Mouse (Mus musculus): ENCODE results near the gene Hspa1a. TPM values are rescaled to one million over a fixed set of nuclear protein-coding genes. Genes with fewer than 3 reads are reported as not detected.
"Not testable (repeated sequence)": the region's sequence is repeated elsewhere in the genome, so short reads cannot be mapped to it uniquely, and the experiment has no call there.

The Hspa1a gene
- total RNA-seq, 2 experiments from 2014 or later: 3.8 to 6.8 TPM

DNA sequence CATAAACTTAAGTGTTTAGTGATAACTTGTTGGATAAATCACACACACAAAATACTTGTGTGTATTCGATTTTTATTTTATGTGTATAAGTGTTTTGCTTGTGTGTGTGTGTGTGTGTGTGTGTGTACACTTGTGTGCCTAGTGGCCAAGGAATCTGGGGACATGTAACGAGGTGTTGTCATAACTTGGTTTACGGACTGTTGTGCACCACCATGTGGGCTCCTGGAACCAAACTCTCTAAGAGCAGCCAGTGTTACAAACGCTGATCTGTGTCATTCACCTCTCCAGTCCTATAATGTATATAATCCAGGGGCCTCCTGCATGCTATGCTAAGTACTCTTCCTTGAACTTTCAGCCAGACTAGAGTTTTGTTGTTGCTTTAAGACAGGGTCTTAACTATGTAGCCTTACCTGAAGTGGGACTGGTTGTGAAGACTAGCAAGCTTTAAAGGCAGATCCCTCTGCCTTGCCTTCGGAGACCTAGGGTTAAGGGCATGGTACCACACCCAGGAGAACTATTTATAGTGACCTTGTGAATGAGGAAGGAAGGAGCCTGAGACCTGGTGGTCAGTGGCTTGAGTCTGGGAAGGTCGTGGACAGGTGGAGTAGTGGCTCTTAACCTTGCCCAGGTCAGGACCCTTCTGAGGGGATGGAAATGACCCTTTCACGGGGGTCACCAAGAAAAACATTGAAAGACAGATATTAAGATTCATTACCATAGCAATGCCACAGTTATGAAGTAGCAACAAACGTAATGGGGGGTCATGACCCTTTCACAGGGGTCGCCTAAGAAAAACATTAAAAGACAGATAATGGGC lies 31.3 kb upstream of the Hspa1a start:
- intact Hi-C loops (cut with DNase I; ENCODE audit: low total_unique reads): no loop called here
- no peak for DNase-seq

DNA sequence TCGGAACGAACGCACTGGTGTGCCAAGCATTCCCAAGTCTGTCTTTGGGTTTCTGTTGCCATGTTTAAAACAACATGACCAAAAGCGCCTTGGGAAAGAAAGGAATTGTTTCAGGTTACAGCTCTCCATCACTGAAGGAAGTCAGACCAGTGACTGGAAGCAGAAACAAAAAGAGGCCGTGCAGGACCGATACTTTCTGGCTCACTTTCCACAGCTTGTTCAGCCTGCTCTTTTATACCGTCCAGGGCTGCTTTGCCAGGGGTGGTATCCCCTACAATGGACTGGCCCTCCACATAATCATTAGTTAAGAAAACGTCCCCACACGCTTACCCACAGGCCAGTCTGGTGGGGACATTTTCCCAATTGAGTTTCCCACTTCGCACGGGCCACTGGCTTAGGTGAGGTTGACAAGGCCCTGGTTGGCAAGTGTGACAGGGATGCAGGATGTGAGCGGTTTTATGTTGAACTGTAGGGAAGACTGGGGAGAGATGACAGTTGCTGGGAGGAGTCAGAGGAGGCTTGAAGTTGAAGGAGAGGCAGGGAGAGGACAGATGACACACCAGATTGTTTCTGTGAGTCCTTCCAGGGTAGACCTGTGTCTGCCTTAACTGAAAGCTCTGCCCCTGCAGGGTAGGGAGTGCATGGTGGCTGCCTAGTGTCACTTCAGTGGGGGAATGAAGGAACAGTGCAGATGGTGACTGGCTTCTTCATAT lies 30.4 kb upstream of the Hspa1a start:
- intact Hi-C loops (cut with DNase I; ENCODE audit: low total_unique reads): no loop called here

DNA sequence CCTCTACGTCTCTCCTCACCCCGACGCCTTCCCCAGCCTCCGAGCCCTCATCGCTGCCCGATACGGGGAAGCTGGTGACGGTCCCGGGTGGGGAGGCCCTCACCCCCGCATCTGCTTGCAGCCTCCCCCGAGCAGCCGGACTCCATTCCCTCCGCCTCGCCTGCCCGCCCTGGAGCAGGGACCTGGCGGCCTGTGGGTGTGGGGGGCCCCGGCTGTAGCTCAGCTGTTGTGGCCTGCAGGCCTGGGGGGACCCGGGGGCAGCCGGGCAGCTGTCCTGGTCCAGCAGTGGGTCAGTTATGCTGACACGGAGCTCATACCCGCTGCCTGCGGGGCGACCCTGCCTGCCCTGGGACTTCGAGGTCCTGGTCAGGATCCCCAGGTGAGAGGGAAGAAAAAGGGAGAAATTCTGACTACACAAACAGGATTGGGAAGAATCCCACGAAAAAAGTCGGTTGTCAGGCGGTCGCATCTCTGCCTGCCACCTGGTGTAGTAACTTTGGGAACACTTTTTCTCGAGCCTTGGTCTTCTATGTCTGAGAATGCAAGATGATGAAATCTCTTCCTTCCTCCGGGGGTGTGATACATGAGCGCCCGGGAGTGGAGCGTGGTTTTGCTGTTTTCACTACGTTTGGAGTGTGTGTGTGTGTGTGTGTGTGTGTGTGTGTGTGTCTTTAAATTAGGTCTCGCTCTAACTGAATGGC lies 29.6 kb upstream of the Hspa1a start:
- intact Hi-C loops (cut with DNase I; ENCODE audit: low total_unique reads): no loop called here
- DNase-seq: peak; percentile 47

More for the DNA sequence above, 30.4 kb upstream of the Hspa1a start:
- DNase-seq: no peak

DNA sequence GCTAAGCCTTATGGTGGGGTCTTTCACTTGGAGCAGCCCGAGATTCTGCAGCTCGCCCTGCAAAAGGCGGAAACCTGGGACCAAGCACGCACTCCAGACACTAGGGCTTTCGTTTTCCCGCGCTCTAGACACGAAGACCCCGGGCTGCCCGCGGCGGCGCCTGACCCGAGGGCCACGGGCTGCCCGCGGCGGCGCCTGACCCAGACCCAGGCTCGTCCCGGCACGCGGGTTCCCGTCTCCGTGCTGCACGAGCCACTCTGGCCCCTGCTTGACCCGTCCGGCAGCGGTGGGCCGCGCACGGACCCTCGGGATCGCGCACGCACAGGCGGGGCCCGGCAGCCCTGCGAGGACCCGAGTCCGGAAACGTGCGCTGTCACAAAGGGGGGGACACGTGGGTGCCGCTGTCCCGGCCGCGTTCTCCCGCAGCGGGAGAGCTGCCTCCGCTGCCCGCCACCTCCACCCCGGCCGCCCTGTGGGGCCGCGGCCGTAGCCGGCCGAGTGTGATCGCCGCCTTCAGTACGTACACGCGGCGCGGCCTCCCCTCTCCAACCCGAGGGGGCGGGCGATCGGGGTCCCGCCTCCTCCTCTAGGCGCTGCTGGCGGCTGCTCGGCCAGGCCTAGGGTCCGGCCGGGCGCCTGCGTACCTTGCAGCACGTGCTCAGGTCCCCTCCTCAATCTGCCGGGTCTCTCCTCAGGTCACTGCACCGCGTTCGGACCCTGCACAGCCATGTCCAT lies 28.9 kb upstream of the Hspa1a start, which contains the start of gene Vars:
Gene Vars (plus strand): TSS at position 271 of the 735 bp plus-strand sequence.
- intact Hi-C loops (cut with DNase I; ENCODE audit: low total_unique reads): no loop called here
- DNase-seq: peak; percentile 90

DNA sequence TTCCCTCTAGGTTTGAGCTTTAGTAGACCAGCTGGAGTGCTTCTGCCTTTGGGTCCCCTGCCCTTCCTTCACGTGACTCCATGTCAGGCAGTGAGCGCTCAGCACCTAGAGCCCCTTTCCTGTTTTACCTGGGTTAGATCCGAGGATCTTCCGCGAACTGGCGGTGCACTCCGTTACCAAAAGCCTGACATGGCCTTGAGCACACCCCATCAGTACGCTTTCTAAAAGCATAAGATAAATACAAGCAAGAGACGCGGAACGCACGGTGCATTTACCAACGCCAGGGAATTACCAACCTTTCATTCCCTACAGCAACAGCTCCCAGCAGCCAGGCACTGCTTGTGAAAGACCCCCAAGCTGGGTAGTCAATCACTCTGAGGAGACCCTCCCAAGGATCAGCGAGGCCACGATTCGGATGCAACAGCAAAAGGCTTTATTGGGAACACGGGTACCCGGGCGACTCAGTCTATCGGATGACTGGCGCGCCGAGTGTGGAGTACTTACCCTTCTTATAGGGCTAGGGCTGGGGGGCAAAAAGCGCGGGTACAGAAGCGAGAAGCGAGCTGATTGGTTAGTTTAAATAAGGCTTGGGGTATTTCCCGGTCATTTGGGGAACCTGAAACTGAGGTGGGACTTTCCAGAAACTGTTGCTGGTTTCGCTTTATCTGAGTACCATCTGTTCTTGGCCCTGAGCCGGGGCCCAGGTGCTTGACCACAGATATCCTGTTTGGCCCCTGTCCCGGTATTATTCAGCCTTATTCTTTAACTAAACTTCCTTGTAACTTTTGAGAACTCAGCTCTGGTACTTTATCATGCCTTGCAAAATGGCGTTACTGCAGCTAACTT lies 28.1 kb upstream of the Hspa1a start:
- intact Hi-C loops (cut with DNase I; ENCODE audit: low total_unique reads); DNase-seq: not testable (repeated sequence)

DNA sequence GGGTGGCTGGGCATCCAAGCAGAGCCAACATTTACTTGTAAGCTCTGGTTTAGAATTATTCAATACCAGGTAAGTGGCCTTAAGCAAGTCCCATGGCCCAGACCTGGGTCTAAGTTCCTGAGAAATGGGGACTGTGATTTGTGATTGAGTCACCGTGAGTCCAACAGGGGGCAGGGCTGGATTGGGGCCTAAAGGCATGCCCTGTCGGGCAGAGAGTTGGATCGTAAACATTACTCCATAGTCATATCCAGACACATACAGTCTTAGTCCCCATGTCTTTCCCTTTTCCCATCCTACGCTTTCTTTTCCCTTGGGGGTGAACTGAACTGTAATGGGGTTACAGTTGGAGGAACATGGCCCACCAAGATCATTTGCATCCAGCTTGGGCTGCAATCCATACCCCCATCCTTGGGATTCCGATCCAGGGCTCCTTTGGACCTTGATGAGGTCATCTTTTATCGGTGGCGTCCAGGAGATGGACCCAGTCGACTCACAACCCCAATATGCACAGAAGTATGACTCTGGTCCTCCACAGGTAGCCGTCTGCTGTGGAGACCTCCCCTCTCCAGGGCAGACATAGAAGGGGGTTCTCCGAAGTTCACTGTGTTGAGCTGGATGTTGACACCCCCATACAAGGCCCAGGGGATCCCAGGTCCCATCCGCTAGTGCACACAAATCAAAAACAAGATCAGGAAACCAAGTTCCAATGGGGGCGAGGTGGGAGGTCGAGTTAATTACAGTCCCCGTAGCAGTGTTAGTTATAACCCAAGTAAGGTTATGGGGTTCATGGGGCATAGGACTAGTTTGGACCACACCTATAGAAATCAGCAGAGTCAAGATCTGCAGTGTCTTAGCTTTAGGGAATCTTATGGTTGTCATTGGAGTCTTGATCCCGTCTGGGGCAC lies 26.8 kb upstream of the Hspa1a start:
- no peak for DNase-seq
- intact Hi-C loops (cut with DNase I; ENCODE audit: low total_unique reads): no loop called here

DNA sequence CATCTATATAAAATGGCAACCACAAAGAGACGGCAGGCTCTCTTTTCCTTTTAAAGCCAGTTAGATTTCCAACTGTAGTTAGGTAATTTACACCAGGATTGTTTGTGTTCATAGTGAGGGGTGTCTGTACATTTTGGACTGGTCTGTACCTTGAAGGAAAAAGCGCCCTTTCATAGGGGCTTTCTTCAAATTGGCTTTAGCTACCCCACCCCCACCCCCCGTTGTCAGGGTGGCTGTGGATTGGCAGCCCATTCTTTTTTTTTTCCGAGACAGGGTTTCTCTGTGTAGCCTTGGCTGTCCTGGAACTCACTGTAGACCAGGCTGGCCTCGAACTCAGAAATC lies 25.2 kb upstream of the Hspa1a start:
- intact Hi-C loops (cut with DNase I; ENCODE audit: low total_unique reads): no loop called here
- no peak for DNase-seq

DNA sequence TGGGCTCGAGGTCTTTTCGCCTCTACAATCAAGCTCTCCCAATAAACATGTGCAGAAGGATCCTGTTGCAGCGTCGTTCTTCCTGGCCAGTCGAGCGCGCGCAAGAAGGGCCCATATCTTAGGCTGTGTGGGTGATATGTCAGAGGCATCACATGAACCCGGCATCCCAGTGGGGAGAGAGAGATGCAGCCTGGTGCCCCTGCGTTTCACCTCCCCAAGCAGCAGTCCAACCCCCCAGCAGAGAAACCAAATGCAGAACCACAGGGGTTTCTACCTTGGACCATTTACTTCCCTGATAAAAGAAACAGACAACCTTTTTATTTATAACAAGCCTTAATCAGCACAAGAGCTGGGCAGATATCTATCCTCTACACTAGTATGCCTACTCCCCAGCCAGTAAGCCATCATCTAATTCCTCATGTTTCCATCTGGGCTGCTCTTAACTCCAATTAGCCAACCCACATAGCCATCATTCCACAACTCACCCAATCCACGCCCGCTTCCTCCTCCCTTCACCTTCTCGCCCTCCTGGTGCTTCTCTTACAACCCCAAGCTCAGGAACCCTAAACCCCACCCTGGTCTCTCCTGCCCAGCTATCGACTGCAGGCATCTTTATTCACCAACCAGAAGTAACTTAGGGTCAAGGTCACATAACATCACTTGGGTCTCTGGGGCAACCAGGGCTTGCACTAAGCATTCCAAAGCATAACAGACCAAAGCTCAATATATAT lies 24.6 kb upstream of the Hspa1a start:
- intact Hi-C loops (cut with DNase I; ENCODE audit: low total_unique reads): no loop called here
- DNase-seq: no peak

DNA sequence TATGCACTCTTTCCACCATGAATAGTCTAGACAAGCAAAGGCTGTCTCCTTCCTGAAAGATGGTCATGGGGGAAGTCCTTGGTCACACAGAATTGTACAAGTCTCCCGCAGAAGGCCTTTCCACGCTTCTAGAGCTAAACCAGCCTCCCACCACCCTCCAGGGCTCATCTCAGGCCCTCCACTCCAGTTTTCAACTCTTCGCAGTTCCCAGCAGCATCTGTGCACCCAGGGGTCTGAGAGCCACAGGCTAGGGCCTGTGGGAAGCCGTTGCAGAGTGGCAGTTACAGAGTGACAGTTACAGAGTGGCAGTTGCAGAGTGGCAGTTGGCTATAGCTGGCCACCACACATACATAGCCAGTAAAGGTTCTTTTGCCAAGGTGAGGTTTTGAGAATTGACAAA lies 24.0 kb upstream of the Hspa1a start:
- DNase-seq; intact Hi-C loops (cut with DNase I; ENCODE audit: low total_unique reads): not testable (repeated sequence)

DNA sequence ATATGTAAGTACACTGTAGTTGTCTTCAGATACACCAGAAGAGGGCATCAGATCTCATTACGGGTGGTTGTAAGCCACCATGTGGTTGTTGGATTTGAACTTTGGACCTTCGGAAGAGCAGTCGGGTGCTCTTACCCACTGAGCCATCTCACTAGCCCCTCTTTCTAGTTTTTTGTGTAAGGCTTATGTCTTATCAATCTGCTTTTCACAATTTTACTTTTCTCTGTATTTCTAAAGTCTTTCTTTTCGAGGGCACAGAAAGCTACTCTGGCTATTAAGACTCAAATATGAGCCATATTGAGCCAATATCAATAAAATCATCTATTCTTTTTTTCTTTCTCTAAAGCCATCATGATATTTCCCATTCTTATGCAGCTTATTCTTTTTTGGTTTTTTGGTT lies 23.2 kb upstream of the Hspa1a start:
- DNase-seq; intact Hi-C loops (cut with DNase I; ENCODE audit: low total_unique reads): not testable (repeated sequence)

DNA sequence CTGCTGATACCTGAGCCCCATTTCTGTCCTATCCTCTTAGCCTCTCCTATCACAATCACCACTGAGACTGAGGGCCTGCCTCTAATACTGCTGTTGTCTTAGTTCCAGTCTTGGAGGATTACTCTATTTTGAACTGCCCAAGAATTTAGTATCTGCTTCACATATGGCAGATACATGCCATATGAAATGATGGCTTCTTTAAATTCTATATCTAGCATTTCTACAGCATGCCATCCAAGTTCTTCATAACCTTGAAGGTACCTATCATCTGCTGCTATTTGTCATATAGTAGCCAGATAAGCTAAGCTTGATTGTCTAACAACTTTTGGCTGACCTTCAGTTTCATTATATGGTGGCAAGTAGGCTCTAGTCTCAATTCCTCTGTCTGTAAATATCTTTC lies 22.8 kb upstream of the Hspa1a start:
- intact Hi-C loops (cut with DNase I; ENCODE audit: low total_unique reads): no loop called here
- no peak for DNase-seq

DNA sequence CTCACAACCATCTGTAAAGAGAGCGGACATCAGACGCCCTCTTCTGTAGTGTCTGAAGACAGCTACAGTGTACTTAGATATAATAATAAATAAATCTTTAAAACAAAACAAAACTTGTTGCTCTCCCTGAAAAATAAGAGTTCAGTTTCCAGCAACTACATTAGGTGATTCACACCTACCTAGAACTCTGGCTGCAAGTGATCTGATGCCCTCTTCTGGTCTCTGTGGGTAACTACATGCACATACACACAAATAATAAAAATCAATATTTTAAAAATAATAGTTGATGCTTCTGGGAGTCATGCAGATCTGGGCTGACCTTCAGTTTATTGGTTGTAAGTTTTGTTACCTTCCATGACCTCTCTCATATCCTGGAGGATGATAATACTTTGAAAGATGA lies 12.3 kb upstream of the Hspa1a start:
- intact Hi-C loops (cut with DNase I; ENCODE audit: low total_unique reads): loop anchor here (10.0 kb wide), 2 partner anchors 69 to 129 kb away; partner anchors contain the start of genes Nelfe, Skiv2l and Slc44a4
- no peak for DNase-seq

DNA sequence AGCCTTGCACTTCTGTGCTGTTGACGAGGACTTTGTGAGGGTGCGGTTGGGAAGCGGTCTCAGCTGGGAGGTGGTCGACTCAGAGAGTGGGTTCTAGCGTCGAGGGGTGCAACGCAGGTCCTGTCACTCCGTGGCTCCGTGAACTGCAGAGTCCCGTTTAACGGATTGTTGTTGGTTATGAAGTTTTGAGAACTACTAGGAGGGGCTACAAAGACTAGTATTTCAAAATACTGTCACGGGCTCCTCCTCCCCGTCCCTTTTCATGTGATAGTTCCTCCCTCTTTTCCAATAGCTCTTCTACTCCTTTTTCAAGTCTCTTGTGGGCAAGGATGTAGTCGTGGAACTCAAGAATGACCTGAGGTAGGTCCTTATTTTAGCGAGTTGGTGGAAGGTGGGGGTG lies 10.4 kb upstream of the Hspa1a start:
- intact Hi-C loops (cut with DNase I; ENCODE audit: low total_unique reads): loop anchor here (10.0 kb wide), 2 partner anchors 68 to 128 kb away; partner anchors contain the start of genes Nelfe, Skiv2l and Slc44a4
- DNase-seq: no peak

DNA sequence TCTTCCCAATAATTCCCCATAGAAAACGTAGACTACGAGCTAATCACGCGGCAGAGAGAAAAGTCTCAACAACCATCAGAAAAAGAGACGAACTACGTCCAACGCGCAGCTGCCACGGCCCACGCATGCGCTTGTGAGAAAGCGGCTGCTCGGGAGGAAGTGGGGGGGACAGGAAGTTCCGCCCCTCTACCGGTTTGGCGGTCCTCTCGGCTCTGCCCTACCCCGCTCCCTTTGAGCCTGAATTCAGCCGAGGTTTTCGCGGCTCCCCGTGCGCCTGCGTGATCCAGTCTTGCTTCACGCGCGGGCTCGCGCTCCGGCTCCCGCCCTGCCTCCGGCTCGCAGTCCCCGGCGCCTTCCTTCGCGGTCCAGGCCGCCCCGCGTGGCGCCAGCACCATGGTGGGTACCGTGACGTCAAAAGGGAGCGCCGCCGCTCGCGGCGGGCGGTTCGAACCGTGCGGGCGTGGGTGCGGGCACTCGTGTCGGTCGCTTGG lies 9.8 kb upstream of the Hspa1a start, which contains the start of gene Lsm2:
Gene Lsm2 (plus strand): TSS at position 173 of the 491 bp plus-strand sequence.
- DNase-seq: peak; percentile 91
- intact Hi-C loops (cut with DNase I; ENCODE audit: low total_unique reads): loop anchor here (10.0 kb wide), 2 partner anchors 67 to 127 kb away; partner anchors contain the start of genes Nelfe, Skiv2l and Slc44a4

DNA sequence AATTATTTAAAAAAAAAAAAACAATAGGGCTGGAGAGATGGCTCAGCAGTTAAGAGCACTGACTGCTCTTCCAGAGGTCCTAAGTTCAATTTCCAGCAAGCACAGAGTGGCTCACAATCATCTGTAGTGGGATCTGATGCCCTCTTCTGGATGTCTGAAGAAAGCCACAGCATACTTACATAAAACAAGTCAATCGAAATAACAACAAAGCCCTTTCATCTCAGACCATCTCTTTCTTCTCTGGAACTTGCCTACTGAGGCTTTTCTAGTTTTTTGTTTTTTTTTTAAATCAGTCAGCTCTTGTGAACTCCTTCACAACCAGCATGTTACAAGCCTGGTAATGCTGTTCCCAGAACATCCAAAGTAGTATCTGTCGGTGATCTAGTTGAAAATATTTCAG lies 8.7 kb upstream of the Hspa1a start:
- no peak for DNase-seq

DNA sequence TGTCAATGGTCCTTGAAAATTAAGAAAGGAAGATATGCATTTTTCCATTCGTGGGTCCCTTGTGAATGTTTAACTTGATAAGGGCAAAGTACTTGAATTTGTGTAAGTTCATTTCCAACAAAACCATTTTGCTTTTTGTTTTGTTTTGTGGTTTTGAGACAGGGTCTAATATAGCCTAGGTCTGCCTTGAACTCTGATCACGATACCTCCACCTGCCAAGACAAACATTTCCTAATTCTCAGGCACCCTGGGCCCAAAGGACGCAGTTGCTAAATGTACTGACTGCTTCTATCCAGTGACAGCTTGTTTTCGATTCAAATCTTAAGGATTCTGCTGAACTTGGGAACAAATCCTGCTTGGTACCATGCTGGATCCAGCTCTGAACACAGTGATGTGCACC lies 7.7 kb upstream of the Hspa1a start:
- DNase-seq: no peak
- intact Hi-C loops (cut with DNase I; ENCODE audit: low total_unique reads): loop anchor here (10.0 kb wide), 2 partner anchors 65 to 125 kb away; partner anchors contain the start of genes Nelfe, Skiv2l and Slc44a4

More for the DNA sequence above, 8.7 kb upstream of the Hspa1a start:
- intact Hi-C loops (cut with DNase I; ENCODE audit: low total_unique reads): loop anchor here (10.0 kb wide), 2 partner anchors 66 to 126 kb away; partner anchors contain the start of genes Nelfe, Skiv2l and Slc44a4

All from gastrocnemius, postnatal 14 days (tissue).